Mouse (Mus musculus): ENCODE data around the gene Hoxb7.

DNA sequence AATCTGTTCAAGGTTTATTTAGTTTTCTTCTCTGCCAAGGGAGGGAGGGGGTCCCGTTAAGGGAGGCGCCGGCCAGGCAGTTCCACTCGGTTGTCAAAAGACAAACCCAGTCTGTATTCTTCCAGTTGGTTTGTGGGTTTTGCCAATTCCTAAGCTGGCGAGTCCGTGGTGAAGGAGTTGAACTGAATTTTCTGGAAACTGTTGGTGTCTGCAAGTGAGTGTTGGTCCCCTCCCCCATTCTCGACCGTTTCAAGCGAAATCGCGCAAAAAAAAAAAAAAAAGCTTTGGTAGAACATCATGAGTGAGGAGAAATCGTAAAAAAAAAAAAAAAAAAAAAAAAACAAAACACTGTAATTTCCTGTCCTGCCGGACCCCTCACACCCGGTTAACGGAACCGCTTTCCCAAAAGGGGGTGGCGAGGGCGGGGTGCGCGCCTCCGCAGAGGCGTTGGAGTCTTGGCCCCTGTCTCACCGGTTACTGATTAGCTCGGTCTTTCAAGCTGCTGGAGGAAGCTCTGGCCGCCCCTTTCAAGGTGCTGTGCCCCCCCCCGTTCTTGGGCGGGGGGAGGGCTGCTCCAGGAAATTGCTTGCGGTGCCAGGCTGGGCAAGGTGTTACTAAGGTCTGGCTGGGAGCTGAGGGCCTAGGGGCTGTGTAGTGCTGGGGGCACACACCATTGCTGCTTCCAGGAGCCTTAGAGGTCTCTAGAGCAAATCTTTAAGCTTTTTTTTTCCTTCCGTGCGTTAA lies 8.8 kb downstream of the Hoxb7 start:
- TF ChIP-seq POLR2A (IDR thresholded peaks at IDR 0.05; ENCODE audit: insufficient read depth, low read length), result no peak
- TF ChIP-seq CTCF (IDR thresholded peaks at IDR 0.05; ENCODE audit: low read depth, low read length), result no peak

Measured in ES-Bruce4 (cell line).